Mouse (Mus musculus): ENCODE measurements around the gene Prkch.

The Prkch gene

GRCm38 (mm10) chr12:73756527-73756926, 171.9 kb downstream of the Prkch start:
- DNase-seq (ENCODE audit: low spot score) = no peak

- DNase-seq (ENCODE audit: low spot score) = no peak
Observed at GRCm38 (mm10) chr12:73762001-73762400, 177.4 kb downstream of the Prkch start.

GRCm38 (mm10) chr12:73762762-73763161, 178.2 kb downstream of the Prkch start:
- no peak for DNase-seq (ENCODE audit: low spot score)

GRCm38 (mm10) chr12:73764649-73765525, 180.3 kb downstream of the Prkch start:
- no peak for DNase-seq (ENCODE audit: low spot score)

- DNase-seq (ENCODE audit: low spot score) = no peak
Observed at GRCm38 (mm10) chr12:73766152-73766551, 181.6 kb downstream of the Prkch start.

GRCm38 (mm10) chr12:73768788-73769187, 184.2 kb downstream of the Prkch start:
- no peak for DNase-seq (ENCODE audit: low spot score)

- DNase-seq (ENCODE audit: low spot score) = no peak
Observed at GRCm38 (mm10) chr12:73769536-73769935, 184.9 kb downstream of the Prkch start.

GRCm38 (mm10) chr12:73770771-73771170, 186.2 kb downstream of the Prkch start:
- no peak for DNase-seq (ENCODE audit: low spot score)

- DNase-seq (ENCODE audit: low spot score) = no peak
Observed at GRCm38 (mm10) chr12:73774793-73775385, 190.3 kb downstream of the Prkch start.

- no peak for DNase-seq (ENCODE audit: low spot score)
Observed at GRCm38 (mm10) chr12:73776401-73776945, 191.9 kb downstream of the Prkch start.

- no peak for DNase-seq (ENCODE audit: low spot score)
Observed at GRCm38 (mm10) chr12:73777673-73778072, 193.1 kb downstream of the Prkch start.

- no peak for DNase-seq (ENCODE audit: low spot score)
Observed at GRCm38 (mm10) chr12:73779332-73780231, 195.0 kb downstream of the Prkch start.

GRCm38 (mm10) chr12:73781425-73782032, 196.9 kb downstream of the Prkch start:
- DNase-seq (ENCODE audit: low spot score) = no peak

- peak; percentile 57 for DNase-seq (ENCODE audit: low spot score)
Observed at GRCm38 (mm10) chr12:73786909-73787308, 202.3 kb downstream of the Prkch start.

- no peak for DNase-seq (ENCODE audit: low spot score)
Observed at GRCm38 (mm10) chr12:73788850-73789249, 204.3 kb downstream of the Prkch start.

- no peak for DNase-seq (ENCODE audit: low spot score)
Observed at GRCm38 (mm10) chr12:73790571-73791108, 206.0 kb downstream of the Prkch start.

- DNase-seq (ENCODE audit: low spot score) = no peak
Observed at GRCm38 (mm10) chr12:73793216-73793615, 208.6 kb downstream of the Prkch start.

- no peak for DNase-seq (ENCODE audit: low spot score)
Observed at GRCm38 (mm10) chr12:73793744-73794143, 209.1 kb downstream of the Prkch start.

- peak; percentile 77 for DNase-seq (ENCODE audit: low spot score)
Observed at GRCm38 (mm10) chr12:73794151-73794883, 209.7 kb downstream of the Prkch start.

GRCm38 (mm10) chr12:73799671-73800070, 215.1 kb downstream of the Prkch start:
- DNase-seq (ENCODE audit: low spot score) = no peak

- no peak for DNase-seq (ENCODE audit: low spot score)
Observed at GRCm38 (mm10) chr12:73800886-73801285, 216.3 kb downstream of the Prkch start.

Measured in ovary, postnatal 14 days (tissue).